Mouse (Mus musculus) CH12.LX (cell line): Measurements from ENCODE around the gene Srrm1. TPM values are rescaled to one million over a fixed set of nuclear protein-coding genes. Genes with fewer than 3 reads are reported as not detected.

Experiments
- DNase-seq: peaks from one replicate; pipeline ENCODE4 v3.0.0-alpha.2; 2013; ENCODE audit errors: extremely low read depth
- H3K27ac ChIP-seq: 2 replicates; pipeline ENCODE4 v1.5.1; 2012; ENCODE audit warnings: low read depth, mild to moderate bottlenecking, control low read depth, moderate library complexity; ENCODE audit not compliant: insufficient read depth
- H3K27me3 ChIP-seq: replicated peaks from 2 replicates; pipeline ENCODE3; 2012; ENCODE audit warnings: inconsistent platforms
- H3K36me3 ChIP-seq, 2 experiments: replicated peaks in 1 of 2; 2 replicates each; pipeline versions ENCODE3 to v1.6.1; 2012; ENCODE audit warnings: inconsistent platforms in 1 of 2, low read length in 1 of 2, mild to moderate bottlenecking in 1 of 2, mixed read lengths in 1 of 2, moderate library complexity in 1 of 2; ENCODE audit not compliant: control insufficient read depth in 1 of 2, insufficient read depth in 1 of 2
- H3K4me1 ChIP-seq, 2 experiments: 2 replicates each; pipeline ENCODE4 v1.6.1; 2012; ENCODE audit warnings: inconsistent platforms in 1 of 2, moderate library complexity in 1 of 2; ENCODE audit not compliant: insufficient read depth in 2 of 2, control insufficient read depth in 1 of 2
- H3K4me2 ChIP-seq: 2 replicates; pipeline ENCODE4 v1.6.1; 2012; ENCODE audit warnings: low read depth, mild to moderate bottlenecking, control low read depth; ENCODE audit not compliant: poor library complexity, insufficient read depth, severe bottlenecking
- H3K4me3 ChIP-seq, 3 experiments: fragments of 150-350 bp in 1 of 3; sonication (generic) in 1 of 3; replicated peaks in 1 of 3; 2 replicates each; pipeline versions ENCODE3 to v1.5.1; 2011 to 2012; ENCODE audit warnings: low read depth in 2 of 3, low read length in 2 of 3, mild to moderate bottlenecking in 2 of 3, moderate library complexity in 2 of 3, control low read depth in 1 of 3, improper control_type of control experiment in 1 of 3, inconsistent platforms in 1 of 3, mixed read lengths in 1 of 3; ENCODE audit not compliant: poor library complexity in 1 of 3
- H3K79me2 ChIP-seq: replicated peaks from 2 replicates; pipeline ENCODE4 v1.6.1; 2012; ENCODE audit warnings: mild to moderate bottlenecking, moderate library complexity; ENCODE audit not compliant: control insufficient read depth, poor library complexity, insufficient read depth, severe bottlenecking; ENCODE audit errors: extremely low read depth
- H3K9ac ChIP-seq: 2 replicates; pipeline ENCODE4 v1.6.1; 2012; ENCODE audit warnings: low read depth, mild to moderate bottlenecking, control low read depth, moderate library complexity; ENCODE audit not compliant: insufficient read depth
- H3K9me3 ChIP-seq: replicated peaks from 2 replicates; pipeline ENCODE3; 2012; ENCODE audit warnings: low read length, inconsistent platforms, mixed read lengths
- BHLHE40 ChIP-seq: IDR thresholded peaks from 2 replicates; pipeline ENCODE4 v1.6.1; 2011; ENCODE audit warnings: mild to moderate bottlenecking, low read depth, low read length, improper control_type of control experiment
- CTCF ChIP-seq, 2 experiments: IDR thresholded peaks in 1 of 2; conservative IDR thresholded peaks in 1 of 2; 2 replicates each; pipeline ENCODE4 v1.5.1; 2011 to 2012; ENCODE audit warnings: low read depth in 2 of 2, low read length in 2 of 2, improper control_type of control experiment in 1 of 2, inconsistent platforms in 1 of 2, mild to moderate bottlenecking in 1 of 2, moderate library complexity in 1 of 2
- ELF1 ChIP-seq: IDR thresholded peaks from 2 replicates; pipeline ENCODE4 v1.6.1; 2014; ENCODE audit warnings: low read depth, mild to moderate bottlenecking, inconsistent platforms, low read length, improper control_type of control experiment
- IRF4 ChIP-seq: IDR thresholded peaks from 2 replicates; pipeline ENCODE4 v1.6.1; 2014; ENCODE audit warnings: low read depth, mild to moderate bottlenecking, inconsistent platforms, low read length, improper control_type of control experiment
- JUN ChIP-seq: IDR thresholded peaks from 2 replicates; pipeline ENCODE4 v1.6.1; 2011; ENCODE audit warnings: low read depth, mild to moderate bottlenecking, low read length, improper control_type of control experiment, moderate library complexity; ENCODE audit not compliant: insufficient read depth
- JUND ChIP-seq: conservative IDR thresholded peaks from 2 replicates; pipeline ENCODE4 v1.6.1; 2011; ENCODE audit warnings: low read depth, low read length, improper control_type of control experiment
- MAFK ChIP-seq: IDR thresholded peaks from 2 replicates; pipeline ENCODE4 v1.6.1; 2011; ENCODE audit warnings: low read length, improper control_type of control experiment; ENCODE audit not compliant: insufficient replicate concordance
- MAX ChIP-seq: IDR thresholded peaks from 2 replicates; pipeline ENCODE4 v1.6.1; 2011; ENCODE audit warnings: low read length, improper control_type of control experiment
- MAZ ChIP-seq: IDR thresholded peaks from 2 replicates; pipeline ENCODE4 v1.6.1; 2012; ENCODE audit warnings: low read depth, mild to moderate bottlenecking, inconsistent platforms, low read length, improper control_type of control experiment, moderate library complexity
- MEF2A ChIP-seq: IDR thresholded peaks from 2 replicates; pipeline ENCODE4 v1.6.1; 2014; ENCODE audit warnings: low read depth, mild to moderate bottlenecking, inconsistent platforms, low read length, improper control_type of control experiment, borderline replicate concordance
- MXI1 ChIP-seq: IDR thresholded peaks from 2 replicates; pipeline ENCODE4 v1.6.1; 2011; ENCODE audit warnings: mild to moderate bottlenecking, low read depth, low read length, improper control_type of control experiment
- NELFE ChIP-seq: IDR thresholded peaks from 2 replicates; pipeline ENCODE4 v1.6.1; 2011; ENCODE audit warnings: low read depth, low read length, improper control_type of control experiment
- NRF1 ChIP-seq: IDR thresholded peaks from 2 replicates; pipeline ENCODE4 v1.6.1; 2014; ENCODE audit warnings: low read depth, mild to moderate bottlenecking, inconsistent platforms, low read length, improper control_type of control experiment, moderate library complexity
- POLR2A ChIP-seq: IDR thresholded peaks from 2 replicates; pipeline ENCODE4 v1.6.1; 2011; ENCODE audit warnings: low read depth, mild to moderate bottlenecking, improper control_type of control experiment, low read length
- POLR2AphosphoS2 ChIP-seq: IDR thresholded peaks from 2 replicates; pipeline ENCODE4 v1.6.1; 2011; ENCODE audit warnings: low read depth, low read length, improper control_type of control experiment
- SIN3A ChIP-seq: IDR thresholded peaks from 2 replicates; pipeline ENCODE4 v1.6.1; 2012; ENCODE audit warnings: low read length, improper control_type of control experiment, inconsistent platforms
- SMC3 ChIP-seq: IDR thresholded peaks from 2 replicates; pipeline ENCODE4 v1.6.1; 2011; ENCODE audit warnings: low read depth, low read length, improper control_type of control experiment
- TBP ChIP-seq: conservative IDR thresholded peaks from 2 replicates; pipeline ENCODE4 v1.6.1; 2011; ENCODE audit warnings: low read depth, low read length, improper control_type of control experiment
- UBTF ChIP-seq: IDR thresholded peaks from 2 replicates; pipeline ENCODE4 v1.6.1; 2012; ENCODE audit warnings: low read depth, mild to moderate bottlenecking, inconsistent platforms, low read length, improper control_type of control experiment, moderate library complexity
- USF1 ChIP-seq: IDR thresholded peaks from 2 replicates; pipeline ENCODE4 v1.6.1; 2014; ENCODE audit warnings: low read depth, mild to moderate bottlenecking, inconsistent platforms, low read length, improper control_type of control experiment
- ZC3H11A ChIP-seq: IDR thresholded peaks from 2 replicates; pipeline ENCODE4 v1.6.1; 2012; ENCODE audit warnings: low read depth, mild to moderate bottlenecking, inconsistent platforms, low read length, improper control_type of control experiment
- ZKSCAN1 ChIP-seq: IDR thresholded peaks from 2 replicates; pipeline ENCODE4 v1.6.1; 2012; ENCODE audit warnings: low read depth, inconsistent platforms, low read length, improper control_type of control experiment, borderline replicate concordance
- dilution Hi-C: fragments of 300-500 bp; cut with MboI; formaldehyde crosslinking; loops from 2 replicates; pipeline ENCODE4 v1.14.3; 2020; ENCODE audit warnings: low sequenced_read_pairs; ENCODE audit not compliant: extremely low pct_unique_long_range_greater_than_20kb, extremely low pct_ligation_motif_present
- in situ Hi-C: fragments of 300-500 bp; cut with MboI; formaldehyde crosslinking; loops from 3 replicates; pipeline ENCODE4 v1.14.3; 2019; ENCODE audit warnings: low sequenced_read_pairs, low pct_ligation_motif_present, low pct_unique_long_range_greater_than_20kb, mixed read lengths
- polyA plus RNA-seq: library from polyadenylated mRNA; unstranded; fragments of >175 nt; gene quantifications from 2 replicates; pipeline ENCODE4 v1.2.1, GENCODE M21; 2012; ENCODE audit warnings: low read depth; ENCODE audit not compliant: insufficient read length
- total RNA-seq, 2 experiments: library from RNA; depleted of rRNA; stranded (reverse); fragments of 300-350 nt in 1 of 2; fragments of >200 nt in 1 of 2; gene quantifications; 2 replicates each; pipeline ENCODE4 v1.2.3; 2012 to 2014

Srrm1 gene
- total and polyA plus RNA-seq, 3 experiments, result 14.2 to 180 (median 23.6) TPM

- dilution Hi-C loops, result no loop called here
- H3K9ac ChIP-seq, result no peak overlapping the region
These were observed 37.8 kb downstream of the Srrm1 start for GRCm38 (mm10) chr4:135315287-135315686.

GRCm38 (mm10) chr4:135314419-135314832 is 38.7 kb downstream of the Srrm1 start:
- no peaks in the 10 kb centered on the region for H3K27me3 ChIP-seq
- H3K4me1 ChIP-seq, result peaks cover 16 to 39% of the 10 kb centered on the region in 2 experiments
- DNase-seq, result peak; percentile 39
- H3K4me3 ChIP-seq, result peak overlapping the region in 1 of 3 experiments; percentile 24
- dilution Hi-C loops, result no loop called here
- H3K9me3 ChIP-seq, result peaks cover 16% of the 10 kb centered on the region
- TF ChIP-seq MAX (peak; percentile 43; the same call in 1 of the 2 replicates), UBTF (0 out of 2 replicates have a peak, but pooled peaks have one; percentile 57), POLR2AphosphoS2 (peak; percentile 16; the same call in 1 of the 2 replicates), SMC3 (no peak), ZKSCAN1 (no peak), POLR2A (0 out of 2 replicates have a peak, but pooled peaks have one; percentile 27), SIN3A (0 out of 2 replicates have a peak, but pooled peaks have one; percentile 33)
- H3K36me3 ChIP-seq, result peaks cover 39 to 50% of the 10 kb centered on the region in 2 experiments
- in situ Hi-C loops, result loop anchor here (5.0 to 10.0 kb wide), 3 partner anchors 37 to 240 kb away; no protein-coding TSS in a partner anchor
- H3K79me2 ChIP-seq, result no peaks in the 10 kb centered on the region
- H3K4me2 ChIP-seq, result peak overlapping the region; percentile 94
- H3K9ac ChIP-seq, result peak overlapping the region; percentile 57
- peak overlapping the region; percentile 99 for H3K27ac ChIP-seq

More at GRCm38 (mm10) chr4:135315287-135315686, 37.8 kb downstream of the Srrm1 start:
- no peak overlapping the region for H3K27ac ChIP-seq
- peak overlapping the region in 1 of 3 experiments; percentile 13 for H3K4me3 ChIP-seq
- peaks cover 16 to 33% of the 10 kb centered on the region in 2 experiments for H3K4me1 ChIP-seq
- H3K27me3 ChIP-seq, result no peaks in the 10 kb centered on the region
- H3K36me3 ChIP-seq, result peaks cover 45 to 58% of the 10 kb centered on the region in 2 experiments
- no peaks in the 10 kb centered on the region for H3K79me2 ChIP-seq
- DNase-seq, result no peak
- peaks cover 16% of the 10 kb centered on the region for H3K9me3 ChIP-seq
- H3K4me2 ChIP-seq, result no peak overlapping the region
- TF ChIP-seq SMC3 (no peak), MXI1 (no peak), USF1 (no peak), NRF1 (no peak), TBP (no peak), CTCF (conservative IDR thresholded peaks at IDR 0.05 in 1 of 2, IDR thresholded peaks at IDR 0.05 in 1 of 2; ENCODE audit: low read depth in 2 of 2, low read length in 2 of 2) (no peak), NELFE (no peak), JUND (no peak), ZKSCAN1 (no peak), ELF1 (no peak), BHLHE40 (no peak), MAFK (no peak), MAZ (no peak), MEF2A (no peak), JUN (no peak), IRF4 (no peak), ZC3H11A (no peak)
- in situ Hi-C loops, result loop anchor here (10.0 kb wide), 1 partner anchor 240 kb away; no protein-coding TSS in a partner anchor
